Mouse (Mus musculus) heart, adult 2 months (tissue): ENCODE results near the gene Dnajb14. TPM values are rescaled to one million over a fixed set of nuclear protein-coding genes. Genes with fewer than 3 reads are reported as not detected.

Source experiments
- DNase-seq, 2 experiments: peaks; one replicate each; pipeline ENCODE4 v3.0.0; 2021
- H3K27ac ChIP-seq: fragments of 200-600 bp; 2 replicates; pipeline ENCODE4 v1.8.1; 2022
- H3K27me3 ChIP-seq: fragments of 200-500 bp; 2 replicates; pipeline ENCODE4 v1.6.1; 2012; ENCODE audit warnings: mild to moderate bottlenecking, low read length, inconsistent platforms, mixed read lengths; ENCODE audit not compliant: control insufficient read depth, insufficient read depth
- H3K36me3 ChIP-seq: fragments of 200-500 bp; 2 replicates; pipeline ENCODE4 v1.6.1; 2012; ENCODE audit warnings: low read length, inconsistent platforms; ENCODE audit not compliant: control insufficient read depth, insufficient read depth
- H3K4me1 ChIP-seq: fragments of 200-500 bp; 2 replicates; pipeline ENCODE4 v1.6.1; 2011; ENCODE audit warnings: low read length; ENCODE audit not compliant: control insufficient read depth, insufficient read depth
- H3K4me3 ChIP-seq: fragments of 200-600 bp; 2 replicates; pipeline ENCODE4 v1.8.1; 2022
- H3K79me2 ChIP-seq: fragments of 200-500 bp; replicated peaks from 2 replicates; pipeline ENCODE4 v1.6.1; 2012; ENCODE audit warnings: mild to moderate bottlenecking, inconsistent platforms, low read length, moderate library complexity, mixed read lengths; ENCODE audit not compliant: control insufficient read depth, insufficient read depth
- H3K9ac ChIP-seq: fragments of 200-500 bp; 2 replicates; pipeline ENCODE4 v1.6.1; 2012; ENCODE audit warnings: low read depth, mild to moderate bottlenecking, control low read depth, inconsistent platforms, low read length, mixed read lengths
- CTCF ChIP-seq: fragments of 200-600 bp; IDR thresholded peaks from 2 replicates; pipeline ENCODE4 v1.8.1; 2022; ENCODE audit warnings: antibody characterized with exemption, mild to moderate bottlenecking, moderate library complexity
- EP300 ChIP-seq: fragments of 200-500 bp; IDR thresholded peaks from 2 replicates; pipeline ENCODE4 v1.6.1; 2011; ENCODE audit warnings: low read depth, low read length, control low read depth; ENCODE audit not compliant: insufficient read depth
- POLR2A ChIP-seq: fragments of 200-500 bp; IDR thresholded peaks from 2 replicates; pipeline ENCODE4 v1.6.1; 2011; ENCODE audit warnings: mild to moderate bottlenecking, low read depth, low read length, control low read depth; ENCODE audit not compliant: insufficient read depth
- WGBS: fragments of 180-500 bp; shearing (Covaris S2); methylation state at CpG from one replicate; pipeline ENCODE4 v1.1.7; 2018; 5-methylcytosine and 5-hydroxymethylcytosine counted together
- intact Hi-C: fragments of 180-260 bp; cut with DNase I; formaldehyde crosslinking; loops from one replicate; pipeline ENCODE4 v1.15.1; 2025
- polyA plus RNA-seq: library from polyadenylated mRNA; depleted of rRNA; stranded (reverse); fragments of >200 nt; gene quantifications from 2 replicates; pipeline ENCODE4 v1.2.3, GENCODE M21; 2012
- total RNA-seq, 2 experiments: library from RNA; stranded (reverse); gene quantifications; 2 replicates each; pipeline ENCODE4 v1.2.3; 2021

Dnajb14 gene
- total and polyA plus RNA-seq, 3 experiments: 3.2 to 11.5 (median 10.1) TPM

DNA sequence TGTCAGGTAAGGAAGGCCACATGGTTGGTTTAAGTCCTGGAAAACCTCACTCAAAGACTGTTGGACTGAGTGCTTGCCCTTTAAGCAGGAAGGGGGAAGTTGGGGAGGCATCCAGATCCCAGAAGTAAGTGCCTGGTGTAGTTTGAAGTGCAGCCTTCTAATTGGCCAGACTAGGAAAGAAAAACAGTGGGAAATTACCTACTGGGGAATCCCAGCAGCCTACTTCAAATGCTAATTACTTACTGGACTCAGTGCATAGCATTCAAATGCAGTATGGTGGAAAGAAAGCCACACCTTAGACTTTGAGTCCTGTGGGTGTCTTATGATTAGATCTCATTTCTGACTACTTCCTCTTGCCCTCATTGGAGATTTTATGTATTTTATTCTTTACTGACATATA, 34.3 kb upstream of the Dnajb14 start:
- Histone ChIP-seq H3K27ac (no peak overlapping the region), H3K9ac (no peak overlapping the region), H3K27me3 (no peaks in the 10 kb centered on the region), H3K4me3 (no peak overlapping the region), H3K36me3 (no peaks in the 10 kb centered on the region), H3K4me1 (no peaks in the 10 kb centered on the region; the same call in 1 of the 2 replicates), H3K79me2 (no peaks in the 10 kb centered on the region)
- intact Hi-C loops: no loop called here
- TF ChIP-seq EP300 (no peak), POLR2A (no peak), CTCF (no peak)
- DNase-seq: no peak

DNA sequence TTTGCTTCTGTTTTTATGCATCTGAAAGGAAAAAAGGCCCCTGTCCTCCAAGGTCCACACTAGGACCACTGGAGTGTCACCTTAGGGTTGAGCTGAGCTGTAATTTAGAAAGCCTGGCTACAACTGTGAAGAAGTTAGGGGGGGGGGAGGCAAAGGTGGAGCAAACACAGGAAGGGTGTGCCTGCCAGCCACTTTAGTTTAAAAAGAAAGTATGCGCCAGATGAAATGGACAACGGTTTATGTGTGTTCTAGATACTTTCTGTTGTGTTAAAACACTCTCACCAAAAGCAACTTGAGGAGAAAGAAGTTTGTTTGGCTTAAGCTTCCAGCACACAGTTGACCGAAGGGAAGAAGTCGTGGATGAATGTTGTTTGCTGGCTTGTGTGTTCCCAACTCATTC, 33.8 kb upstream of the Dnajb14 start:
- Histone ChIP-seq H3K79me2 (no peaks in the 10 kb centered on the region), H3K9ac (no peak overlapping the region), H3K4me3 (no peak overlapping the region), H3K4me1 (no peaks in the 10 kb centered on the region; the same call in 1 of the 2 replicates), H3K36me3 (no peaks in the 10 kb centered on the region), H3K27ac (no peak overlapping the region), H3K27me3 (no peaks in the 10 kb centered on the region)
- intact Hi-C loops: no loop called here
- no peak for TF ChIP-seq CTCF
- TF ChIP-seq EP300: no peak
- TF ChIP-seq POLR2A: no peak
- WGBS: 75% methylated on average over 4 of the region's 4 CpGs
- DNase-seq: no peak

DNA sequence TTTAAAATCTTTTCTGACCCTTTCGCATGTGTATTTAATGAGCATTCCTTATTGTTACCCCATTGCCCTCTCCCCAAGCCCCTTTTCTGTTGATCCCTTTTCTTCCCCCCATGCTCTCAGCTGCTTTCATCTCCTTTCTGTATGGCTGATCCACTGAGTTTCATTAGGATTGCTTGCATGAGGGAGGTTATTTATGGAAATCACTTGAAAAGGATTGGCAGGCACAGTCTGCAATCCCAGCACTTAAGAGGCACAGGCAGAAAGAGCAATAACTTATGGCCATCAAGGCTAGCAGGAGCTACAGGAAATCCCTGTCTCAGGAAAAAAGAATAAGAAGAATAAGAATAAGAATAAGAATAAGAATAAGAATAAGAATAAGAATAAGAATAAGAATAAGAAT, 30.9 kb upstream of the Dnajb14 start:
- TF ChIP-seq CTCF: no peak
- no peak for TF ChIP-seq EP300
- TF ChIP-seq POLR2A: no peak
- Histone ChIP-seq H3K79me2 (no peaks in the 10 kb centered on the region), H3K4me3 (no peak overlapping the region), H3K36me3 (no peaks in the 10 kb centered on the region), H3K27ac (no peak overlapping the region), H3K9ac (no peak overlapping the region), H3K27me3 (no peaks in the 10 kb centered on the region), H3K4me1 (no peaks in the 10 kb centered on the region; the same call in 1 of the 2 replicates)
- 79% methylated on average over 1 of the region's 1 CpGs for WGBS
- no peak for DNase-seq
- intact Hi-C loops: no loop called here

DNA sequence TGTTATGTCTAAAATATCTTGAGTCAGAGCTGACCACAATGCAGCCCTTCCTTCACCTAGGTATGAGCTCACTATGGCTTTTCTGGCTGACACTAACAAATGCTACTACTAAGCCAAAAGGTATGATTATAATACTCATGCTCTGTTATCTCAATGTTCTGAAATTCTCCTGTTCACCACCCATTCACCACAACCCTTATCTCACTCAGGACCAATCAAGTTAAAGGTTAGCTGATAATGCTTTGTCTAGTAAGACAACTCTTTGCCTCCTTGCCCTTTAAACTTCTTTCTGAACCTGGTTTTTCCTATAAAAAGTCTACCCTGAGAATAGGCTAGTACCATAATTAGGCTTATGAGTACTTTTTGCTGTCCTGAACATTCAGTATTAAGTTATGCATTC, 29.3 kb upstream of the Dnajb14 start:
- no peaks in the 10 kb centered on the region; the same call in 1 of the 2 replicates for H3K4me1 ChIP-seq
- no peaks in the 10 kb centered on the region for H3K27me3 ChIP-seq
- no peak for TF ChIP-seq EP300
- no peak for TF ChIP-seq CTCF
- TF ChIP-seq POLR2A: no peak
- DNase-seq: no peak
- no peak overlapping the region for H3K4me3 ChIP-seq
- H3K36me3 ChIP-seq: no peaks in the 10 kb centered on the region
- intact Hi-C loops: no loop called here
- no peaks in the 10 kb centered on the region for H3K79me2 ChIP-seq
- H3K27ac ChIP-seq: no peak overlapping the region
- no peak overlapping the region for H3K9ac ChIP-seq

DNA sequence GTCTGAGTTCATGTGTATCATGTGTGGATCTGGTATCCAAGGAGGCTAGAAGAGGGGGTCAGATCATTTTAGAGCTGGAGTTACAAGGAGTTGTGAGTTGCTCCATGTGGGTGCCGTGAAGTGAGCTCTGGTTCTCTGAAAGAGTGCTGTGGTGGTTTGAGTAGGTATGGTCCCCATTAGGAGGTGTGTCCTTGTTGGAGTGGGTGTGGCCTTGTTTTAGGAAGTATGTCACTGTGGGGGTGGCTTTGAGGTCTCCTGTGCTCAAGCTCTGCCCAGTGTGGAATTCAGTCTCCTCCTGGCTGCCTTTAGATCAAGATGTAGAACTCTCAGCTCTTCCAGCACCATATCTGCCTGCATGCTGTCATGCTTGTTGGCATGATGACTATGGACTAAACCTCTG, 24.5 kb upstream of the Dnajb14 start:
- H3K27me3 ChIP-seq: no peaks in the 10 kb centered on the region
- H3K4me1 ChIP-seq: no peaks in the 10 kb centered on the region
- no peaks in the 10 kb centered on the region for H3K79me2 ChIP-seq
- H3K4me3 ChIP-seq: no peak overlapping the region
- intact Hi-C loops: no loop called here
- 91% methylated on average over 1 of the region's 1 CpGs for WGBS
- no peak overlapping the region for H3K9ac ChIP-seq
- H3K36me3 ChIP-seq: no peaks in the 10 kb centered on the region
- no peak for DNase-seq
- TF ChIP-seq EP300 (no peak), POLR2A (no peak), CTCF (no peak)
- H3K27ac ChIP-seq: no peak overlapping the region

DNA sequence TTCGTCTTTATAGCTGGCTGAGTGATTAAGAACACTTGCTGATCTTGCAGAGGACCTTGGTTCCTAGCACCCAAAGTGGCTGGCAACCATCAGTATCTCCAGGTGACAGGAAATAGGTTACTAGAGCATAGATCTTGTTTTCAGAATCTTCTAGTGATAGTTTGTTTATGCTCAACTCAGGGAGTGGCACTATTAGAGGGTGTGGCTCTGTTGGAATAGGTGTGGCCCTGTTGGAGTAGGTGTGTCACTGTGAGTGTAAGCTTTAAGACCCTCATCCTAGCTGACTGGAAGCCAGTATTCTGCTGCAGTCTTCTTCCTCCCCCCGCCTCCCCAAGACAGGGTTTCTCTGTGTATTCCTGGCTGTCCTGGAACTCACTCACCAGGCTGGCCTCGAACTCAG, 23.2 kb upstream of the Dnajb14 start:
- Histone ChIP-seq H3K79me2 (no peaks in the 10 kb centered on the region), H3K27ac (no peak overlapping the region), H3K9ac (no peak overlapping the region), H3K27me3 (no peaks in the 10 kb centered on the region), H3K4me3 (no peak overlapping the region), H3K4me1 (no peaks in the 10 kb centered on the region), H3K36me3 (no peaks in the 10 kb centered on the region)
- no peak for DNase-seq
- intact Hi-C loops: no loop called here
- 88% methylated on average over 3 of the region's 3 CpGs for WGBS
- no peak for TF ChIP-seq EP300
- no peak for TF ChIP-seq POLR2A
- no peak for TF ChIP-seq CTCF

DNA sequence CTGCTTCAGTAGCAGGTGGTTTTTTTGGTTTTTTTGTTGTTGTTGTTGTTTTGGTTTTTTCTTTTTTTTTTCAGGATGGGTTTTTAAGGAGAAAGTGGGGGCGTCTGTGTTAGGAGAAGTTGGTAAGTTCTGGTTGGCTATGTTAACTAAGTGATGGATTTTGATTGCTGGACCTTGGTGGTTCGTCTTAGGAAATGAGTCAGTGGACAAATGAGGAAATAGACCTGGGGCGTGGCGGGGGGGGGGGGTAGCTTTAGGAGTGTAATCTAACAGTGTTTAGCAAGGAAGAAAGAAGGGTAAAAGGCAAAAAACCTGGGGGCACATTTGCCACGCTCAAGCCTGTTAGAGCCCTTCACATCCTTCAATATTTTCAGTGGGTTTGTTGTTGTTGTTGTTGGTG, 20.9 kb upstream of the Dnajb14 start:
- H3K27me3 ChIP-seq: no peaks in the 10 kb centered on the region
- WGBS: 66% methylated on average over 5 of the region's 5 CpGs
- no peaks in the 10 kb centered on the region for H3K79me2 ChIP-seq
- TF ChIP-seq POLR2A (no peak), EP300 (no peak), CTCF (no peak)
- H3K27ac ChIP-seq: no peak overlapping the region
- no peaks in the 10 kb centered on the region for H3K36me3 ChIP-seq
- H3K4me1 ChIP-seq: no peaks in the 10 kb centered on the region
- no peak for DNase-seq
- H3K4me3 ChIP-seq: no peak overlapping the region
- H3K9ac ChIP-seq: no peak overlapping the region
- intact Hi-C loops: no loop called here
